Mouse (Mus musculus) heart, embryonic 15.5 days (tissue): ENCODE data around the gene Gm35315. TPM values are rescaled to one million over a fixed set of nuclear protein-coding genes. Genes with fewer than 3 reads are reported as not detected.

Source experiments
- polyA plus RNA-seq: library from polyadenylated mRNA; unstranded; fragments of >200 nt; fragmentation: Nextera tagmentation; extraction: Ambion mirVana; gene quantifications from 2 replicates; pipeline ENCODE4 v1.2.1, GENCODE M21; 2015

Gene Gm35315
- polyA plus RNA-seq, 1 experiment from 2014 or later: 0.16 TPM

Other genes with a start within 250 kb of the Gm35315 start
- 0.19 and 0.47 TPM in 2 replicates for gene Gm15446, start 171.0 kb downstream of the Gm35315 start, polyA plus RNA-seq
- 8.6 and 9.8 TPM in 2 replicates for gene Zfp932, start 97.9 kb downstream of the Gm35315 start, polyA plus RNA-seq
- 1.00 and 2.9 TPM in 2 replicates for gene Gm17655, start 21.9 kb downstream of the Gm35315 start, polyA plus RNA-seq
- gene Plcxd1, start 5.5 kb upstream of the Gm35315 start, polyA plus RNA-seq: 0.55 and 1.1 TPM in 2 replicates
- gene Gtpbp6, start 13.8 kb upstream of the Gm35315 start, polyA plus RNA-seq: 18.6 and 25.0 TPM in 2 replicates
- gene Zfp605, start 15.7 kb upstream of the Gm35315 start, polyA plus RNA-seq: 2.9 and 3.2 TPM in 2 replicates
- 25.9 and 30.2 TPM in 2 replicates for gene Chfr, start 41.4 kb upstream of the Gm35315 start, polyA plus RNA-seq
- gene Golga3, start 82.3 kb upstream of the Gm35315 start, polyA plus RNA-seq: 13.4 and 18.6 TPM in 2 replicates
- 16.8 and 19.9 TPM in 2 replicates for gene Ankle2, start 136.6 kb upstream of the Gm35315 start, polyA plus RNA-seq
- 40.2 and 49.7 TPM in 2 replicates for gene Pgam5, start 175.5 kb upstream of the Gm35315 start, polyA plus RNA-seq
- 17.6 and 23.9 TPM in 2 replicates for gene Pxmp2, start 191.8 kb upstream of the Gm35315 start, polyA plus RNA-seq
- gene Pole, start 191.9 kb upstream of the Gm35315 start, polyA plus RNA-seq: 13.0 and 17.3 TPM in 2 replicates
- gene P2rx2, start 248.8 kb upstream of the Gm35315 start, polyA plus RNA-seq: 0.50 and 0.68 TPM in 2 replicates